Mouse (Mus musculus): Measurements from ENCODE around the gene C1qtnf6. TPM values are rescaled to one million over a fixed set of nuclear protein-coding genes. Genes with fewer than 3 reads are reported as not detected.

The C1qtnf6 gene
- total and polyA plus RNA-seq, 3 experiments: 0.15 to 1.3 TPM; not detected in 1

- H3K9ac ChIP-seq (ENCODE audit: control insufficient read depth, low read depth, low read length, poor library complexity, severe bottlenecking): no peak overlapping the region
- DNase-seq (ENCODE audit: low read depth, low spot score): no peak
- TF ChIP-seq CHD1 (IDR thresholded peaks at IDR 0.05; ENCODE audit: low read depth, low read length): no peak
- TF ChIP-seq HCFC1 (IDR thresholded peaks at IDR 0.05; ENCODE audit: low read depth, low read length): no peak
- TF ChIP-seq NELFE (IDR thresholded peaks at IDR 0.05; ENCODE audit: low read depth, low read length): no peak
- TF ChIP-seq TAL1 (IDR thresholded peaks at IDR 0.05; ENCODE audit: low read length): no peak
- TF ChIP-seq MAZ (IDR thresholded peaks at IDR 0.05; ENCODE audit: low read depth, low read length): no peak
- TF ChIP-seq E2F4 (IDR thresholded peaks at IDR 0.05; ENCODE audit: borderline replicate concordance, low read depth, low read length): no peak
- no peak for TF ChIP-seq JUND (IDR thresholded peaks at IDR 0.05; ENCODE audit: low read depth, low read length)
- TF ChIP-seq USF1 (IDR thresholded peaks at IDR 0.05; ENCODE audit: low read depth, low read length): no peak
- no peak for TF ChIP-seq POLR2AphosphoS5 (IDR thresholded peaks at IDR 0.05; ENCODE audit: borderline replicate concordance, low read depth, low read length)
- TF ChIP-seq EP300 (IDR thresholded peaks at IDR 0.05; ENCODE audit: low read depth in 1 of 2, low read length in 2 of 2): no peak
- H3K27ac ChIP-seq (ENCODE audit: control insufficient read depth, low read depth, low read length): no peak overlapping the region
- peaks cover 17 to 19% of the 10 kb centered on the region in 2 experiments for H3K27me3 ChIP-seq (ENCODE audit: control insufficient read depth in 1 of 2, insufficient read depth in 2 of 2, low read length in 2 of 2)
- no peaks in the 10 kb centered on the region for H3K79me2 ChIP-seq (ENCODE audit: control insufficient read depth, insufficient read depth, low read length, poor library complexity)
- no peaks in the 10 kb centered on the region for H3K4me1 ChIP-seq (ENCODE audit: control insufficient read depth in 1 of 2, insufficient read depth in 2 of 2, low read length in 2 of 2)
- no peak overlapping the region for H3K4me3 ChIP-seq (ENCODE audit: control insufficient read depth in 1 of 2, insufficient read depth in 1 of 2, low read depth in 2 of 2, low read length in 2 of 2)
- no peaks in the 10 kb centered on the region for H3K36me3 ChIP-seq (ENCODE audit: control insufficient read depth in 1 of 2, insufficient read depth in 2 of 2, low read length in 2 of 2)
- no peaks in the 10 kb centered on the region for H3K9me3 ChIP-seq (replicated peaks; ENCODE audit: insufficient read depth, low read length)
Measured at GRCm38 (mm10) chr15:78489248-78489647, 42.0 kb downstream of the C1qtnf6 start.

- H3K4me3 ChIP-seq (ENCODE audit: control insufficient read depth in 1 of 2, insufficient read depth in 1 of 2, low read depth in 2 of 2, low read length in 2 of 2): no peak overlapping the region
- no peak overlapping the region for H3K27ac ChIP-seq (ENCODE audit: control insufficient read depth, low read depth, low read length)
- H3K79me2 ChIP-seq (ENCODE audit: control insufficient read depth, insufficient read depth, low read length, poor library complexity): no peaks in the 10 kb centered on the region
- H3K9ac ChIP-seq (ENCODE audit: control insufficient read depth, low read depth, low read length, poor library complexity, severe bottlenecking): no peak overlapping the region
- DNase-seq (ENCODE audit: low read depth, low spot score): no peak
- no peaks in the 10 kb centered on the region for H3K36me3 ChIP-seq (ENCODE audit: control insufficient read depth in 1 of 2, insufficient read depth in 2 of 2, low read length in 2 of 2)
- H3K4me1 ChIP-seq (ENCODE audit: control insufficient read depth in 1 of 2, insufficient read depth in 2 of 2, low read length in 2 of 2): no peaks in the 10 kb centered on the region
- H3K27me3 ChIP-seq (ENCODE audit: control insufficient read depth in 1 of 2, insufficient read depth in 2 of 2, low read length in 2 of 2): peaks cover 18 to 27% of the 10 kb centered on the region in 2 experiments
- no peak for TF ChIP-seq NELFE (IDR thresholded peaks at IDR 0.05; ENCODE audit: low read depth, low read length)
- no peak for TF ChIP-seq MXI1 (IDR thresholded peaks at IDR 0.05; ENCODE audit: low read depth, low read length)
- TF ChIP-seq CHD2 (IDR thresholded peaks at IDR 0.05; ENCODE audit: low read length): no peak
- TF ChIP-seq TAL1 (IDR thresholded peaks at IDR 0.05; ENCODE audit: low read length): no peak
- no peak for TF ChIP-seq ZC3H11A (IDR thresholded peaks at IDR 0.05; ENCODE audit: low read depth, low read length)
- no peak for TF ChIP-seq USF1 (IDR thresholded peaks at IDR 0.05; ENCODE audit: low read depth, low read length)
- TF ChIP-seq RCOR1 (IDR thresholded peaks at IDR 0.05; ENCODE audit: low read depth, low read length): no peak
- no peak for TF ChIP-seq EP300 (IDR thresholded peaks at IDR 0.05; ENCODE audit: low read depth in 1 of 2, low read length in 2 of 2)
- no peak for TF ChIP-seq KAT2A (conservative IDR thresholded peaks at IDR 0.05; ENCODE audit: low read depth, low read length)
- no peak for TF ChIP-seq CTCF (IDR thresholded peaks at IDR 0.05 in 2 of 3, conservative IDR thresholded peaks at IDR 0.05 in 1 of 3; ENCODE audit: control insufficient read depth in 1 of 3, insufficient read depth in 1 of 3, low read depth in 2 of 3, low read length in 3 of 3, poor library complexity in 1 of 3, severe bottlenecking in 1 of 3)
- no peak for TF ChIP-seq GATA1 (IDR thresholded peaks at IDR 0.05; ENCODE audit: low read depth, low read length)
- no peak for TF ChIP-seq CHD1 (IDR thresholded peaks at IDR 0.05; ENCODE audit: low read depth, low read length)
- TF ChIP-seq SMC3 (IDR thresholded peaks at IDR 0.05; ENCODE audit: low read depth, low read length): no peak
- TF ChIP-seq GABPA (IDR thresholded peaks at IDR 0.05; ENCODE audit: low read depth, low read length): no peak
- no peak for TF ChIP-seq MAX (IDR thresholded peaks at IDR 0.05; ENCODE audit: low read length)
- no peak for TF ChIP-seq RAD21 (IDR thresholded peaks at IDR 0.05; ENCODE audit: low read depth, low read length)
- H3K9me3 ChIP-seq (replicated peaks; ENCODE audit: insufficient read depth, low read length): no peaks in the 10 kb centered on the region
Measured at GRCm38 (mm10) chr15:78487066-78487465, 44.1 kb downstream of the C1qtnf6 start.

Data from MEL (cell line).